Mouse (Mus musculus) thymus, adult 2 months (tissue): Measurements from ENCODE around the gene Sult1a1.

Experiments used
- CTCF ChIP-seq: fragments of 200-500 bp; IDR thresholded peaks from 2 replicates; pipeline ENCODE4 v1.5.1; 2012; ENCODE audit warnings: mild to moderate bottlenecking, control low read depth, low read length, moderate library complexity, borderline replicate concordance; ENCODE audit not compliant: control insufficient read depth, poor library complexity, insufficient read depth; ENCODE audit errors: extremely low read depth
- POLR2A ChIP-seq: fragments of 200-500 bp; IDR thresholded peaks from 2 replicates; pipeline ENCODE4 v1.6.1; 2012; ENCODE audit warnings: mild to moderate bottlenecking, low read length, control low read depth, moderate library complexity; ENCODE audit not compliant: control insufficient read depth, poor library complexity, insufficient read depth; ENCODE audit errors: extremely low read depth

DNA sequence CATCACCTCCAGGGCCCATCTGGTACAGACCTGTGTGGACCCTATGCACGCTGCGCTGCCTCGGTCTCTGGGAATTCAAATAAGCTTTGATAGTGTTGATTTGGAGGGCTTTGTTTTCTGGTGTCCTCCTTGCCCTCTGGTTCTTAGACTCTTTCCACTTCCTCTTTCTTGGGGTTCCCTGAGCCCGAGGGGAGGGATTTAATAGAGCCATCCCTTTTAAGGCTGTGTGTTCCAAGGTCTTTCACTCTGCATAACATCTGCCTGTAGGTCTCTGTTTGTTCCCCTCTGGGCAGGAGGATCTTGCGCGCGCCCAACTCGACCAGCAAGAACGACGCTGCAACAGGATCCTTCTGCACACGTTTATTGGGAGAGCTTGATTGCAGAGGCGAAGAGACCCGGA, 45.4 kb upstream of the Sult1a1 start:
- TF ChIP-seq POLR2A, result no peak
- no peak for TF ChIP-seq CTCF
